Mouse (Mus musculus): ENCODE measurements around the gene Zfp410.
"Not testable (repeated sequence)": the region's sequence is repeated elsewhere in the genome, so short reads cannot be mapped to it uniquely, and the experiment has no call there.

The Zfp410 gene

DNA sequence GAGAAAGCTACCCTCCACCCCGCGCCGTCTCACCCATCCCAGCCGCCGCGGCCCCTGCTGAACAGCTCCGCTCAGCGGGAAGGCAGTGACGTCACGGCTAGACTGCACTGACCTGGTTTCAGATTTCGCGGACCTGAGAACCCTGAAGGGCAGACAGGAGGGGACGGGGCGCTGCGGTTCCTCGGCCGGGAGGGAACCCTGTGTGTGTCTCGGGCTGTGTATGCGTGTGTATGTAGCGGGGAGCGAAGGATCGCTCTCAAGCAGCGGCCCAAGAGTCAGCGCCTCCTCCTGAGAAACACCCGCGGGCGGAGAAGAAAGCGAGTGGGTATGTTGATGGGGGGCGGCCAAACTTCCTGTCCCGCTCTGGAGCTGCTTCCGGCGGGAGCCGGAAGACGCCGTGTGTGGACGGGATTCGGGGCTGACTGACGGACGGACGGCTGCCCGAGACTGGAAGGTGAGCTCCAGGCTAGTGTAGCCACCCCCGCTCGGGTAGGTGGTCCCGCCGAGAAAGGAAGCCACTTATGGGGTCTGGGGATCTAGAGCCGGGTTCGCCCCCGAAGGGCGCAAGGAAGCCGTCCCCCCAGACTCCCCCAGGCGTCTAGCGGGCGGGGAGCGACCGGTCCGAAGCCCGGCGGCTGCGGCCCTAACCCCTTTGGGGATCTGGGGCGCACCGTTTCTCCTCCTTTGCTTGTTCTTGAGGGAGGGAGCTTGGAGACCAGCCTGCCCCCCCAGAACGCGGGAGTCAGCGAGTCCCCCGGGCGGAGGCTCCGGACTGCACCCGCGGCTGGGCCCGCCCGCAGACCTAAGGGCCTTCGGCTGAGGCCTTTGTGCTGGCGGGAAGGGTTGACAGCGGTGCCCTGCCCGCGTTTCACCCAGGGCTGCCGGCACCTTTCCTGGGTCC is at the start of gene Zfp410:
Zfp410 (plus strand) TSS at position 132 of the 901 bp plus-strand sequence.
- peak; percentile 90 for DNase-seq

DNA sequence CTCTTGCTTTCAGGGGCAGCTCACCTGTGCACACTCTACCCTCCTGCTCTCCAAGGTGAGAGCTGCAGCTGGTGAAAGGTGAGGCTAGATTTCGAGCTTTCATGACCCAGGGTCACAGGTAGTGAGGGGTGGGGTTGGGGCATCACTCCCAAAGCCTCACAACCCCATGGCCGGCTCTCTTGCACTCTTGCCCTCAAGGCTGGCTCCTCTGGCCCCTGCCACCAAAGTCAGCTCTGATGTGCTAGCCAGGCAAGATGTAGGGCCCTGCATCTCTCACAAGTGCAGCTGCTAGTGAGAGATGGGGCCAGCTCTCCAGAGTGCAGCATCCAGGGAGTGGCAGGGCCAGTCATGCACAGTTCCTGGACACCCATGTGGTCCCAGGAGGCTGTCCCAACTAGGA is 49.4 kb upstream of the Zfp410 start:
- no peak for DNase-seq

DNA sequence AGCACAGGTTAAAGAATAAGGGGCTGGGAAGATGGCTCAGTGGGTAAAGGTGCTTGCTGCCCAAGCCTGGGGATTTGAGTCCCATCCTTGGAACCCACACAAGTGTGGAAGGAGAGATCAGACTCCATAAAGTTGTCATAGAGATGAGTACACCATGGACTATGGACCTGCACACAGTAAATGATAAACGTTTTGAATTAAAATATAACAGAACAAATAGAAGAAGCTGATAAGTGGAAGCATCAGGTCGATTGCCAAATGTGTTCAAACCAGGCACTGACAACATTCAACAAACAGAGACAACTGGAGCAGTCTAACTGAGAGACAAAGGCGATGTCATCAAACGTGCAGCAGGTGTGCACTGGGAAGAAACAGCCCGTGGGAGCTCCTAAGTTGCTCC is 43.3 kb upstream of the Zfp410 start:
- no peak for DNase-seq

DNA sequence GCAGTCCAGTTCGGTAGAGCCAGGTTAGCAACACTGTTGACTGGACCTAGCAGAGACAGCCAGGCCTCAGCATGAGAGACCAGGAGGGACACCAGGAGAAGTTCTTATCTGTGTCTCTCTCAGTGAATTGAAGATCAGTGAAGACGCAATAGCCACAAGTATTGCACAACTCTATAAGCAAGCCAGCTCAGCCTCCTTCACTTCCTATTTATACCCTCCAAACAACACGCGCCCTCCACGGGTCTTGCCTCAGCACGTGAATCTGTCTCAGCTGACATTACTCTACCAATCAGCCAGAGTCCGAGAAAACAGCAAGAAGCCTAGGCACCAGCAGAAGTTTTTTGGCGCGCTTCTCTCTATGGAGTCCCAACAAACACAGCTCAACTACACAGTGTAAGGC is 41.4 kb upstream of the Zfp410 start:
- no peak for DNase-seq

DNA sequence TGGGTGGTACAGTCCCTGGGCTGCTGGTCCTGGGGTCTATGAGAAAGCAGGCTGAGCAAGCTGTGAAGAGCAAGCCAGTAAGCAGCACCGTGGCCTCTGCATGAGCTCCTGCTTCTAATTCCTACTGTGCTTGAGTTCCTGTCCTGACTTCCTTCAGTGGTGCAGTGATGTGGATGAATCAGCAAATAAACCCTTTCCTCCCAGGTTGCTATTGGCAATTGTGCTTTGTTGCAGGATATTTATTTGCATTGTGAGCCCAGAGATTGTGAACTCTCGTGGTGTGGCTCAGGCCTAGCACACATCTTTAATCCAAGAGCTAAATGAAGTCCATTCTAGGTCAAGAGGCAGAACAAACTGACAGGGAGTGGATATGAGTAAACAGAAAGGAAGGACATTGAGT is 40.4 kb upstream of the Zfp410 start:
- no peak for DNase-seq

DNA sequence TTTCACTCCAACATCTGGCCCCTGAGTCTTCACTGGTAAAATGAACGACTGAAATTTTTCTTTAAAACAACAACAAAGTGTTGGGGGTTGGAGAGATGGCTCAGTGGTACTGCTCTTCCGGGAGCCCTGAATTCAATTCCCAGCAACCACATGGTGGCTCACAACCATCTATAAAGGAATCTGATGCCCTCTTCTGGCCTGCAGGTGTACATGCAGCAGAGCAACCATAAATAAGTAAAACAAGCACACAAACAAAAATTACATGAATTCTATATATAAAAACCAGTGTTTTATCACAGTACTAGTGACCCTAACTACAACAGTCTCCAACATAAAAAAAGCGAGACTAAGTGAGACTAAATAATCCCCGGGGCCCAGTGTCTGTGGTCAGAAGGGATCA is 39.9 kb upstream of the Zfp410 start:
- DNase-seq: no peak

DNA sequence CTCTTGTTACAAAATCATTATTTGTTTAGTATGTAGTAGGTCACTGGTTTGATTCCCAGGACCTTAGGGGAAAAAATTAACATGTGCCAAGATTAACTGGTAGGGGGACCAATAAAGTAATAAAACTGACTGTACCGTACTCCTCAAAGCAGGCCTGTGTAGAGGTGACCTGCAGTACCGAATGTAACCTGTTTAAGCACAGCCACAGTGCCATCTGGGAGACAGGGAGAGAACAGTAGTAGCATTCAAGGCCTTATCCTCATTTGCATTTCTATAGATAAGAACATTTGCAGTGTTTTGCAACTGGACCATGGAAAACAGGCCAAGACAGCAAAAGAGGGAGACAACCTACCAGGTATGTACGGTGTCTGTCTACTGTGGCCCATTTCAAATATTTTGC is 38.8 kb upstream of the Zfp410 start:
- DNase-seq: no peak

DNA sequence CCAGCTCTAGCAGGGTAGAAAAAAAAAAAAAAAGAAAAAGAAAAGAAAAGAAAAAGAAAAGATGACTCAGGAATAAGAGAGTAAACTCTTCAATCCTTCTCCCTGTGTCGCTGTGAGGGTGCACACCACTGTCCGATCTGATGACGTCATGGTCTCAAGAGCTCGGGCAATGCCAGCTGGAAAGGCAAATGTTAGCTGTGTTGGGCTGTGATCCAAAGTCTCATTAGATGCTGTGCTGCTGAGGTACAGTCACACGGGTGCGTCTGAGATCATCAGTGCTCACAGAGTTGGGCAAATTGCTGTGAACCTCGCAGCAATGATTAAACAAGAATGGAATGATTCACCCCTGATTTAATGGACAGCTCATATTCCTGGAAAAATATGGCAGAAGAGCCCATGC is 37.8 kb upstream of the Zfp410 start:
- no peak for DNase-seq

DNA sequence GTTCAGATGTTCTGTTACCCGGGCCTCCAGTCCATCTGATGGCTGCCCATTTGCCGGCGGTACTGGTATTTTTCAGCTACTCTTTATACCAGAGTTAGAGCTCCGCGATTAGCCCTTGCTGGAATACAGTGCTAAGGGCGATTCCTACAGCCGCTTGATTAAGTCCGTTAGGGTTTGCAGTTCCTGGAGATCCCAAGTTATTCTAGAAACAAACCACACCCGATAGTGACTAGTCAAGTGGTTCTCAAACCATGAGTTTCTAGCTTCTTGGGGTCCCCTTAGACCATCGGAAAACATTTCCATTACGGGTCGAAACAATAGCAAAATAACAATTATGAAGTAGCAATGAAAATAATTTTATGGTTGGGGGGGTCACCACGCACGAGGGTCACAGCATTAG is 32.3 kb upstream of the Zfp410 start:
- peak; percentile 7 for DNase-seq

DNA sequence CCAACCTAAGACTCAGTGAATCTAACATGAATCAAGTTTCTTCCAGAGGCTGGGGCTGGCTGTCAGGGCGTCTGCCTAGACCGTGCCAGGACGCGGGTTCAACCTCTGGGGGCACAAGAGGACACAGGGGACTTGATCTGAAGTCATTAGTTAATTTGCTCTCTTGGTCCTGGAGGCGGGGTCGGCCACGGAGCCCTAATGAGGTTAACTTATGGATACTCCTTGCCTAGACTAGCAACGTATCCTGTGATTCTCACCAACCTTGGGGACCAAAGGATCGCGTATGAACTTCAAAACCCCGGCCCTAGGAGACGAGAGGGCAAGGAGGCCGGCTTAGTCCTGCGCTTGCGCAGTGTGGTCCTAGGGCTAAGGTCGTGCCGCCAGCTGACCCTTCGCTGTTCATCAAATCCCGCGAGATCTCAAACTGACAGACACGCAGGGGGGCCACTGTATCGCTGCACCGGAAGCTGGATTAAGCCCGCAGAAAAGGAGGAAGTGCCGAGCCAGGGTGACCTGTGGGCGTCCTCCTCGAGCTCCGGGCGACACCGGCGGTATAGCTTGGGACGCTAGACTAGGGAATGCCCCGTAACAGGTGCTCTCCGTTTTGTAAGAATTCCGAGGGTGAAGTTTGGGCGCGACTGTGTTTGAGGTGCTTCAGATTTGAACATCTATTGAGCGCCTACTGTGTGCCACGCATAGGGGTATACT is 31.6 kb upstream of the Zfp410 start, which contains the start of gene Ptgr2:
Ptgr2 (plus strand) TSS at position 348 of the 708 bp plus-strand sequence.
- peak; percentile 94 for DNase-seq

DNA sequence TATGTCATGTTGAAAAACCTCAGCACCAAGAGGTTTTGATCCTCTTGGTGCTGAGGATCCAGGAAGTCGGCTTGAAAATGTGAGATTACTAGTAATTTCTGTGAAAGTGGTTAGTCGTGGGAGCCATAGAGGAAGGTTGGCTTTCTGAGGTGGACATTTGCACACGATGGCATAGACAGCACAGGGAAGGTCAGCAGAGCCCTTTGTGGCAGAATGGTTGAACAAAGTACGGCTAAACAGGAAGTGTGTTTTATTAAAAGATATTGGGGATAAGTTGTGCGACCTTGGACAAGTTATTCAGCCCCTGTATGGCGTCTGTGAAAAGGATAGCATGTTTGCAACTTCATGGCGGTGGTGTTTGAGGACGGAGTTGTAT is 31.1 kb upstream of the Zfp410 start:
- no peak for DNase-seq

DNA sequence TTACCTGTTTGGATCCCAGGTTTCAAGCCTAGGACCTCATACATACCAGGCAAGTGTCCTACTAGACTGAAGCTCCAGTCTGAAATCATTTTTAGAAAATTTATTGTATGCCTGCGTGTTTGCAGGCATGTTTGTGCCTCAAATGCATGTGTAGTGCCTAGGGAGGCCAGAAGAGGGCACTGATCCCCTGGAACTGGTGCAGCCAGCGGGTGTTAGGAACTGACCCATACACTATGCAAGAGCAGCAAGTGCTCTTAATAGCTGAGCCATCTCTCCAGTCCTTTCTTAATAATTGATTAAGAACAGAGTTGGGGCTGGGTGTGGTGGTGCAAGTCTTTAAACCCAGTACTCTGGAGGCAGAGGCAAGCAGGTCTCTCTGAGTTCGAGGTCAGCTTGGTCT is 28.2 kb upstream of the Zfp410 start:
- DNase-seq: no peak

DNA sequence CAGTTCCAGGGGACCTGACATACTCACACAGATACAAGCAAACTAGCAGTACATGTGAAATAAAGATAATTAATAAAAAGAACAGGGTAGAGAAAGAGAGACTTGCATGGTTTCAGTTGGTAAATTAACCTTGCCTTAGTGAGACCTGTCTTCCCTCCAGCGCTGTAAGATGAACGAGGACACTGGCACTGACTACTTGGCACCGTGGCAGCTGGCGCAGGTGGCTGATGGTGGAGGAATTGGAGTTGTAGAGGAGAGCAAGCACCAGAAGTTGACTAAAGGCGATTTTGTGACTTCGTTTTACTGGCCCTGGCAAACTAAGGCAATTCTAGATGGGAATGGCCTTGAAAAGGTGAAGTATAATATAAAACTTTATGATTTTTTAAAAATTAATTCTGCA is 18.8 kb upstream of the Zfp410 start:
- DNase-seq: no peak

DNA sequence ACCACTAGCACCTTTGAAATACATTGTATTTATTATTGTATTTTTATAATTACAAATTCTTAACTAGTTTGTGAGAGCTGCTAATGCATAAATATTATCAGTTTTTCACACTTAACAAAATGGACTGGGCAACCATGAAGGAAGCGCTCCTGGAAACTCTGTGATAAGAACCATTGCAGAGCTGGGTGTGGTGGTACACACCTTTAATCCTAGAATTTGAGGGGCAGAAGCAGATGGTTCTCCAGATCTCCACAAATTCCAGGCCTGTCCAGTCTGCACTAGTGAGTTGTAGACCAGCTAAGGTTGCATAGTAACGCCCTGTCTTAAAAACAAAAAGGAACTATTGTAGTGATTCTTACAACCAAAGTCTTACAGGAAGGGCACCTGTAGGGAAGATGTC is 17.4 kb upstream of the Zfp410 start:
- no peak for DNase-seq

DNA sequence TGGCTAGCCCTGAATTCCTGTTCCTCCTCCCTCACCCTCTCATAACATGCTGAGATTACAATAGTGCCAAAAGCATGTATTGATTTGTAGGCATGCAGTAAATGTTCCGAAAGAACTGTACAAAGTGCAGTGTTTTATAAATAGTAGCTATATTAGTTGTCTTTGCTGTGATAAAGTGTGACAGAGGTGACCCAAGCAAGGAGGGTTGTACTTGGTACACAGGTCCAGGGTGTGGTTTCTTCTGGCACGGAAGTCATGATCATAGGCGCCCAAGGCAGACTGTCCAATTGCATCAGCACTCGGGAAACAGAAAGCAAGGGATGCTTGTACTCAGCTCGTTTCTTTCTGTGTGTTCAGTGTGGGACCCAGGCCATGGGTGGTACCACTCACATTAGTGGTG is 12.6 kb upstream of the Zfp410 start:
- DNase-seq: no peak

DNA sequence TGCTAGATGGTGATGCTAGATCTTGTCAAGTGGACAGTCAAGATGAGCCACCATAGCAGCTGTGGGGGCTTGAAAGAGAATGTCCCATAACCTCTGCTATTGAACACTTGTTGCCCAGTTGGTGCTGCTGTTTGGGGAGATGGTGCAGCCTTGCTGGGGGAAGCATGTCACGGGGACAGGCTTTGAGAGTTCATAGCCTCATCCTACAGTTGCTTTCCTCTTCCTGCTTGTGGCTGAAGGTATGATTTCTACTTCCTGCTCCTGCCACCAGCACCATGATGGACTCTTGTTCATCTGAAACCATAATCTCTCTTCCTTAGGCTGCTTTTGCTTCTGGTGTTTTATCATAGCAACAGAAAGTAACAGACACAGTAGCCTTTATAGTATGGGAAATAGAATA is 12.1 kb upstream of the Zfp410 start:
- DNase-seq: no peak

DNA sequence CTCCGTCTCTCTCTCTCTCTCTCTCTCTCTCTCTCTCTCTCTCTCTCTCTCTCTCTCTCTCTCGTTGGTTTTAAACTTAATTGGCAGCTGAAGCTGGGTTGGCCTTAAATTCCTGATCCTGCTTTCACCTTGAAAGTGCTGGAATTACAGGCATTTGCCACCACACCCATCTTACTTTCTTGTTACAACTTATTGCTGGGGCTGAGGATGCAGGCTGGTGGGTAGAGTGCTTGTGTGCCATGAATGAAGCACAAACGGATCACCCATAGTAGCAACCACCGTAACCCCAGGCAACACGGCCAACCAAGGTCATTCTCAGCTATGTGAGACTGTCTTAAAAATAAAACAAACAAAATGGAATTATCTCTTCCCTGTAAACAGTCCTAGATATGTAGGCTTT is 5.3 kb upstream of the Zfp410 start:
- DNase-seq: no peak

DNA sequence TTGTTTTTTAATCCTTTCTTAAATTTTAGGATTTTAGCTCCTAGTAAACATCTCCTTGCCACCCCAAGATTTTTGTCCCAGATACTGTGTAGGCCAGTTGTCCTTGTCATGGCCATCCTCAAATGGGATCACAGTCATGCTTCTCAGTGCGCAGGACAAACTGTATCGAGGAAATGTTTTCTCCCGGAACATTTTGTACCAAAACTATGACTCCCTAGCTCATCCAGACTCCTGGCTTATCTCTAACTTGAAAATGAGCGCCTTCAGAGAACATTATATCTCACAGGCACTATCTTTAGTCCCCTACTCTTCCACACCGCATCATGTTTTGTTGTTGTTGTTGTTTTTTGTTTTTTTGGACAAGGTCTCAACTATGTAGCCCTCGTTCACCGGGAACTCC is 646 bp upstream of the Zfp410 start:
- no peak for DNase-seq

DNA sequence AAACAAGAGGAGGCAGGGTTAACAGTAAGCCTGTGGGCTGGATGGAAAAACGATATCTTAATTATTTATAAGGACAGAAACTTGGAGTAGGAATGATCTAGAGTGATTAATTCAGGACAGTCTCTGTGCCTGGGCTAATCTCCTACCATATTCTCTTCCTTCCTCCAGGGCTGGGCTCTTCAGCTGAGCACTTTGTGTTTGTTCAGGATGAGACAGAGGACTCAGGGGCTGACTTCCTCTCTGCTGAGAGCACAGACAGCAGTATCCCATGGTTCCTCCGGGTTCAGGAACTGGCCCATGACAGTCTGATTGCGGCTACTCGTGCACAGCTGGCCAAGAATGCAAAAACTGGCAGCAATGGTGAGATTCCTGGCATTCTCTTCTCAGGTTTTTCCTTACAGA is 10.5 kb downstream of the Zfp410 start:
- DNase-seq: no peak

DNA sequence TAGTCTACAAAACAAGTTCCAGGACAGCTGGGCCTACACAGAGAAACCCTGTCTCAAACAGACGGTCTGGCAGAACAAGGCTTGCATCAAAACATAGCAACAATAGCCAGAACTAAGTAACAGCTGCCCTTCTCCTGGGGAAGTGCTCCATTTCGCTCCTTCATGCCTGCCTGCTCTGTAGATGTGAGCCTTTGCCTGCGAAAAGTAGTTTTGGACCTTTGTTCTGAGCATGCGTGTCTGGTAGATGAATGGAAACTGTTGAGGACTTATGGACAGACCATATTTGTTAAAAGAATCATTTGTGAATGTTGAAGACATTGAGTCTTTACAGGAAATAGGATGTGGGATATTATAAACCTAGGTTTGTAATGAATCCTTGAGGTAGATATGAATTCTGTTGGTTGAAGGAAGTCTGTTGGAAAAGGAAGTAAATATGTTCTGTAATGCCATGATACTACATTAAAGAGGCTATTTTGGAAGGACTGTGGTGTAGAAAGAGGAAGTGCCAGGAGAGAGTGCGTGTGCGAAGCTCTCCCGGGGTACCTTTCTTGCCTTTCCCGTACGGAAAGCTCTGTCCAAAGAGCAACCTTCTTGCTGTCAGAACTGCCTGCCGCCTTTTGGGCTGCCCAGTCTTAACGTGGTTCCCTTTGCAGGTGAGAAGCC is 20.4 kb downstream of the Zfp410 start:
- DNase-seq: no peak

DNA sequence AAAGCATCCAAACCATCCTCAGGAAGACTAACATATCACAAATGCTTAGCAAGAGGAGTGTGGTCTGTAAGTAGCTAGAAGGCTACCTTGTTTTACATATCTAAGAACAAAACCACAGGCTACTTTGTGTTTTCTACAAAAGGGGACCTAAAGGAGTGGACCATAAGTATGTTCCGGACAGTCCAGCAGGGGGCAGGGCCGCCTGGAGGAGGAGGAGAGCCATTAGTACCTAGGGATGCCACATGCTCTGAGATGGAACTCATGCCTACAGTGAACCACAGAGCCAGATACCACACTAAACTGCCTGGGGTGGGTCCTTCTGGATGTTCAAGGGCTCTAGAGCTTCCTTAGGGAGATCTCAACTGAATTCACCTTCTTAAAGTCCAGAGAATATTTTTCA is 30.5 kb downstream of the Zfp410 start:
- no peak for DNase-seq

DNA sequence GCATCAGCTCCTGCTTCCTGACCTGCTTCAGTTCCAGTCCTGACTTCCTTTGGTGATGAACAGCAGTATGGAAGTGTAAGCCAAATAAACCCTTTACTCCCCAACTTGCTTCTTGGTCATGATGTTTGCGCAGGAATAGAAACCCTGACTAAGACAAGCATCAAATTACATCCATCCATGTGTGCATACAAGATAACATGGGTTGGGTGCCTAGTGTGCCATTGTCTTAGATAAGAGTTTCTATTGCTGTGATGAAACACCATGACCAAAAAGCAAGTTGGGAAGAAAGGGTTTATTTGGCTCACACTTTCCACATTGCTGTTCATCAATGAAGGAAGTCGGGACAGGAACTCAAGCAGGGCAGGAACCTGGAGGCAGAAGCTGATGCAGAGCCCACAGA is 42.0 kb downstream of the Zfp410 start:
- DNase-seq: not testable (repeated sequence)

DNA sequence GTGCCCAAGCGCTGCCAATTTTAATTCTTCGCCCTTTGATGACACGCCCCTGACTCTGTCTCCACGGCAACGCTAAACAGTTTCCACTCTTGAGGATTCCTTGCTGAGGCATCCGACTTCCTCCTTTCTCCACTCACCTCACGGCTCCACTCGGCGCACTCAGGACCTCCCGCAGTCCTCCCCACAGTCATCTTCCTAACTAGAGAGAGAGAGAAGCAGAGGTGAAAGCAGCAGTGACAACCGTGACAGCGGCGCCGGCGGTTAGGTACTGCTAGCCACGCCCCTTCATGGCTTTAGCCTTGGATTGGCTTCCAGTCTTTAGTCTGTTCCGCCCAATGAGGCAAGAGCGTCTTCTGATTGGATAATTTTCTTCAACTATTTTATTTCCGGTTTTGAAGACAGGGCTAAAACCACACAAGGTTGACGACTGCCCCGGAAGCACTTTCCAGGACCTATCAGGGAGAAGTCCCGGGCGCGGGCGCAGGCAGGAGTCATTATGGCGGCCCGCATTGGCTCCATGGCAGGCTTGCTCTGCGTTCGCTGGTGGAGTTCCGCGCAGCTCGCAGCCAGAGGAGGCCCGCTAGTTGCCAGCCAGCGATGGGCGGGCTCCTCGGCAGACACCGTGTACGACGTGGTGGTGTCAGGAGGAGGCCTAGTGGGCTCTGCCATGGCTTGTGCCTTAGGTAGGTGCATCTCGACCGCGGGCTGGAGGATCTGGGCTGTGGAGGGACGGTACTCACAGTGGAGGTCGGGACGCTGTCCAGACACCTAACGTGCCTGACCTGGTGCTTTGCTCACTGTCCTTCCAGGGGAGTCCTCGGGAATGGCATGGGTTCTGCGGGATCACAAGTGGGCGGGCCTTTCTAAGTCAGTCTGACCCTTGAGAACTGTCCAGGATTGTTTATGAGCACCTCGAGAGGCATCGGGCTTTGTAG is 45.2 kb downstream of the Zfp410 start, which contains the start of the genes Coq6 and Fam161b:
Coq6 (plus strand) TSS at position 103 of the 935 bp plus-strand sequence.
Fam161b (minus strand) TSS at position 279 of the 935 bp plus-strand sequence.
- peak; percentile 99 for DNase-seq
